Mouse (Mus musculus) ES-E14 (cell line): ENCODE measurements around the gene Ddr1. TPM values are rescaled to one million over a fixed set of nuclear protein-coding genes. Genes with fewer than 3 reads are reported as not detected.

Source experiments
- DNase-seq: peaks from one replicate; pipeline ENCODE4 v3.0.0-alpha.2; 2013; ENCODE audit warnings: low read depth, low spot score
- H3K27ac ChIP-seq: 2 replicates; pipeline ENCODE4 v1.5.1; 2012; ENCODE audit warnings: low read depth, mild to moderate bottlenecking, low read length, moderate library complexity, mixed read lengths; ENCODE audit not compliant: poor library complexity, insufficient read depth, severe bottlenecking
- H3K36me3 ChIP-seq: 2 replicates; pipeline ENCODE4 v1.6.1; 2012; ENCODE audit warnings: mild to moderate bottlenecking, low read length, moderate library complexity, mixed read lengths; ENCODE audit not compliant: control insufficient read depth, poor library complexity, insufficient read depth, severe bottlenecking
- H3K4me1 ChIP-seq, 2 experiments: fragments of 150-350 bp in 1 of 2; sonication (generic) in 1 of 2; 2 replicates each; pipeline ENCODE4 v1.6.1; 2012; ENCODE audit warnings: low read length in 2 of 2, mild to moderate bottlenecking in 1 of 2, mixed read lengths in 1 of 2; ENCODE audit not compliant: control insufficient read depth in 2 of 2, insufficient read depth in 2 of 2, poor library complexity in 1 of 2
- H3K4me3 ChIP-seq, 2 experiments: fragments of 150-350 bp in 1 of 2; sonication (generic) in 1 of 2; 2 replicates each; pipeline ENCODE4 v1.5.1; 2012; ENCODE audit warnings: low read length in 2 of 2, low read depth in 1 of 2, mild to moderate bottlenecking in 1 of 2, mixed read lengths in 1 of 2; ENCODE audit not compliant: insufficient read depth in 1 of 2, poor library complexity in 1 of 2, severe bottlenecking in 1 of 2
- H3K9ac ChIP-seq: 2 replicates; pipeline ENCODE4 v1.6.1; 2012; ENCODE audit warnings: low read depth, mild to moderate bottlenecking, low read length, mixed read lengths; ENCODE audit not compliant: poor library complexity, insufficient read depth, severe bottlenecking
- H3K9me3 ChIP-seq: fragments of 150-350 bp; sonication (generic); 2 replicates; pipeline ENCODE4 v1.6.1; 2012; ENCODE audit warnings: low read depth, mild to moderate bottlenecking, low read length; ENCODE audit not compliant: control insufficient read depth, insufficient read depth
- CHD2 ChIP-seq: IDR thresholded peaks from 2 replicates; pipeline ENCODE4 v1.6.1; 2014; ENCODE audit warnings: mild to moderate bottlenecking, low read depth, low read length, inconsistent platforms
- HCFC1 ChIP-seq: IDR thresholded peaks from 2 replicates; pipeline ENCODE4 v1.6.1; 2012; ENCODE audit warnings: low read length, inconsistent platforms, borderline replicate concordance; ENCODE audit not compliant: insufficient read depth
- MAFK ChIP-seq: IDR thresholded peaks from 2 replicates; pipeline ENCODE4 v1.6.1; 2014; ENCODE audit warnings: mild to moderate bottlenecking, low read depth, low read length, inconsistent platforms; ENCODE audit not compliant: insufficient read depth
- ZC3H11A ChIP-seq: IDR thresholded peaks from 2 replicates; pipeline ENCODE4 v1.6.1; 2012; ENCODE audit warnings: low read depth, mild to moderate bottlenecking, inconsistent platforms, low read length, borderline replicate concordance
- ZNF384 ChIP-seq: IDR thresholded peaks from 2 replicates; pipeline ENCODE4 v1.6.1; 2012; ENCODE audit warnings: low read depth, low read length, inconsistent platforms
- in situ Hi-C, 2 experiments: fragments of 600-800 bp; cut with MboI; formaldehyde crosslinking; loops; one replicate each; pipeline ENCODE4 v1.15.1; 2025; ENCODE audit warnings: low sequenced_read_pairs in 2 of 2, inconsistent platforms in 1 of 2; ENCODE audit not compliant: unreplicated experiment in 2 of 2
- total RNA-seq: library from RNA; depleted of rRNA; stranded (reverse); fragments of 300-350 nt; gene quantifications from 2 replicates; pipeline ENCODE4 v1.2.3, GENCODE M21; 2012; rRNA removed

The Ddr1 gene
- total RNA-seq, 1 experiment, result 46.0 TPM

- Histone ChIP-seq H3K9ac (no peak overlapping the region), H3K4me3 (no peak overlapping the region), H3K27ac (no peak overlapping the region), H3K4me1 (peaks cover 0 to 3% of the 10 kb centered on the region in 2 experiments; a peak in 2 of 4 replicates), H3K9me3 (no peaks in the 10 kb centered on the region), H3K36me3 (no peaks in the 10 kb centered on the region)
- peak; percentile 82 for DNase-seq
- TF ChIP-seq CHD2, result peak; percentile 97
- no peak for TF ChIP-seq ZNF384
- in situ Hi-C loops, result no loop called here
Observed at GRCm38 (mm10) chr17:35638475-35639190, 65.8 kb downstream of the Ddr1 start.

- no peaks in the 10 kb centered on the region for H3K9me3 ChIP-seq
- DNase-seq, result peak; percentile 54
- TF ChIP-seq HCFC1 (no peak), ZC3H11A (no peak), CHD2 (no peak), MAFK (no peak), ZNF384 (no peak)
- H3K9ac ChIP-seq, result no peak overlapping the region
- in situ Hi-C loops, result no loop called here
- no peak overlapping the region for H3K27ac ChIP-seq
- H3K4me3 ChIP-seq, result peak overlapping the region in 1 of 2 experiments; percentile 42; a peak in 1 of 4 replicates
- H3K4me1 ChIP-seq, result peaks cover 0 to 3% of the 10 kb centered on the region in 2 experiments; a peak in 2 of 4 replicates
- H3K36me3 ChIP-seq, result no peaks in the 10 kb centered on the region
Observed at GRCm38 (mm10) chr17:35636363-35636762, 68.1 kb downstream of the Ddr1 start.

DNA sequence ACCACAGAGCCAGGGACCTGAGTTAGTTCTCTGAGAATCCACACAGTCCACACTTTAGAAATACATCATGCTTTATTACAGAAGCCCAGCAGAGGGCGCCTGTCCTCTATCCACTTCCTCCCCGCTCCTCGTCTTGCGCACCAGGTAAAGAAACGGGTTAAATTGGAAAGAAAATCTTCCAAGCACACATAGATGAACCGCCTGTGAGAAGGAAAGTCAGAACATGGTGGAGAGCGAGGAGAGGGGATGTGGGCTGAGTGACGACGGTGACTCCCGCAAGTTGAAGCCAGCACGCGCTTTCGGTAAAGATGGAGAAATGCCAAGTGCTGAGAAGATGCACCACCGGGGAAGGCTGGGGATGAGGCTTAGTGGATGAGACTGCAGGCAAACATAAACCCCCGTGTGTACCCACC lies 68.7 kb downstream of the Ddr1 start:
- H3K27ac ChIP-seq, result no peak overlapping the region
- in situ Hi-C loops, result no loop called here
- H3K36me3 ChIP-seq, result no peaks in the 10 kb centered on the region
- TF ChIP-seq ZC3H11A, result 0 out of 2 replicates have a peak, but pooled peaks have one; percentile 25
- TF ChIP-seq HCFC1, result no peak
- DNase-seq, result peak; percentile 77
- no peaks in the 10 kb centered on the region for H3K9me3 ChIP-seq
- peaks cover 0 to 3% of the 10 kb centered on the region in 2 experiments; a peak in 2 of 4 replicates for H3K4me1 ChIP-seq
- H3K9ac ChIP-seq, result peak overlapping the region; percentile 64; the same call in 1 of the 2 replicates
- peak overlapping the region; percentile 54 to 67 for H3K4me3 ChIP-seq

DNA sequence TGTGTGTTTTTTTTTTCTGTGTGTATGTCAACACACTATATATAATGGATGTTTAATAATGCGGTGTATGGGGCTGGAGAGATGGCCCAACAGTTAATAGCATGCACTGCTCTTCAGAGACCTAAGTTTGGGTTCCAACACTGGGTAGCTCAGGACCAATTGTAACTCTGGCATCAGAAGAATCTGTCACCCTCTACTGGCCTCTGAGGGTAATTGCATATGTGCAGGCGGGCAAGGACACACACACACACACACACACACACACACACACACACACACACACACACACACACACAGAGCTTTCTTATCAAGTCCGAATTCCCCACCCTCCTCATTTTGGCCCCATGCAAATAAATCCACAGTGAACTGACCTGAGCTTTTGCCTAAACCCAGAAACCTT lies 69.2 kb downstream of the Ddr1 start:
- in situ Hi-C loops, result no loop called here
- no peak overlapping the region for H3K4me3 ChIP-seq
- no peaks in the 10 kb centered on the region for H3K36me3 ChIP-seq
- TF ChIP-seq ZC3H11A (no peak), CHD2 (no peak), MAFK (no peak), HCFC1 (no peak), ZNF384 (no peak)
- no peak for DNase-seq
- H3K4me1 ChIP-seq, result peaks cover 0 to 3% of the 10 kb centered on the region in 2 experiments; a peak in 2 of 4 replicates
- no peak overlapping the region for H3K9ac ChIP-seq
- no peaks in the 10 kb centered on the region for H3K9me3 ChIP-seq
- no peak overlapping the region for H3K27ac ChIP-seq

- H3K27ac ChIP-seq, result no peak overlapping the region
- no peak overlapping the region for H3K4me3 ChIP-seq
- H3K36me3 ChIP-seq, result no peaks in the 10 kb centered on the region
- H3K9ac ChIP-seq, result no peak overlapping the region
- TF ChIP-seq MAFK (no peak), CHD2 (no peak)
- in situ Hi-C loops, result no loop called here
- no peaks in the 10 kb centered on the region for H3K9me3 ChIP-seq
- H3K4me1 ChIP-seq, result peaks cover 0 to 3% of the 10 kb centered on the region in 2 experiments; a peak in 2 of 4 replicates
- no peak for DNase-seq
Observed at GRCm38 (mm10) chr17:35633992-35634391, 70.4 kb downstream of the Ddr1 start.

Other genes with a start within 250 kb of the Ddr1 start
- 2.1 and 3.1 TPM in 2 replicates for gene H2-Q10, start 234.5 kb downstream of the Ddr1 start, total RNA-seq
- gene Pou5f1, start 198.6 kb downstream of the Ddr1 start, total RNA-seq, result 844 and 868 TPM in 2 replicates
- gene Tcf19, start 187.8 kb downstream of the Ddr1 start, total RNA-seq, result 7.6 and 10.5 TPM in 2 replicates
- gene Cchcr1, start 187.5 kb downstream of the Ddr1 start, total RNA-seq, result 28.5 and 31.8 TPM in 2 replicates
- 4.3 and 8.9 TPM in 2 replicates for gene Psors1c2, start 171.4 kb downstream of the Ddr1 start, total RNA-seq
- 1.1 and 1.2 TPM in 2 replicates for gene Cdsn, start 152.5 kb downstream of the Ddr1 start, total RNA-seq
- 0.22 and 0.42 TPM in 2 replicates for gene 2300002M23Rik, start 137.2 kb downstream of the Ddr1 start, total RNA-seq
- 0.53 TPM in 1 of 2 replicates, not detected in the other for gene Sfta2, start 103.1 kb downstream of the Ddr1 start, total RNA-seq
- gene Gm9573, start 78.0 kb downstream of the Ddr1 start, total RNA-seq, result not detected in 2 replicates
- 0.85 and 1.1 TPM in 2 replicates for gene Mucl3, start 60.9 kb downstream of the Ddr1 start, total RNA-seq
- 58.5 and 90.3 TPM in 2 replicates for gene Vars2, start 37.0 kb downstream of the Ddr1 start, total RNA-seq
- 75.3 and 83.0 TPM in 2 replicates for gene Gtf2h4, start 30.9 kb downstream of the Ddr1 start, total RNA-seq
- gene Ier3, start 117.1 kb upstream of the Ddr1 start, total RNA-seq, result 29.3 and 32.3 TPM in 2 replicates
- gene Flot1, start 118.6 kb upstream of the Ddr1 start, total RNA-seq, result 31.6 and 34.6 TPM in 2 replicates
- gene Tubb5, start 133.7 kb upstream of the Ddr1 start, total RNA-seq, result 1,077 and 1,157 TPM in 2 replicates
- 23.8 and 31.7 TPM in 2 replicates for gene Mdc1, start 136.9 kb upstream of the Ddr1 start, total RNA-seq
- 24.7 and 43.0 TPM in 2 replicates for gene Nrm, start 156.7 kb upstream of the Ddr1 start, total RNA-seq
- gene Ppp1r18, start 161.0 kb upstream of the Ddr1 start, total RNA-seq, result 23.2 and 29.9 TPM in 2 replicates
- gene Dhx16, start 175.2 kb upstream of the Ddr1 start, total RNA-seq, result 202 and 391 TPM in 2 replicates
- 13.6 and 15.8 TPM in 2 replicates for gene 2310061I04Rik, start 192.8 kb upstream of the Ddr1 start, total RNA-seq
- 12.5 and 12.9 TPM in 2 replicates for gene Atat1, start 205.5 kb upstream of the Ddr1 start, total RNA-seq
- 189 and 226 TPM in 2 replicates for gene Mrps18b, start 211.8 kb upstream of the Ddr1 start, total RNA-seq
- gene Ppp1r10, start 211.8 kb upstream of the Ddr1 start, total RNA-seq, result 64.8 and 68.2 TPM in 2 replicates